Mouse (Mus musculus) neural tube, embryonic 13.5 days (tissue): Measurements from ENCODE around the gene Macrod1. TPM values are rescaled to one million over a fixed set of nuclear protein-coding genes. Genes with fewer than 3 reads are reported as not detected.
A peak's percentile ranks its signal among the peaks of the same experiment; 100 is the strongest.

Source experiments
- ATAC-seq: fragments of 200-750 bp; cut with Nextera tagmentation; 2 replicates; pipeline ENCODE4 v1.8.0; 2017; ENCODE audit warnings: low read depth, mild to moderate bottlenecking, moderate TSS enrichment, moderate library complexity
- H3K27ac ChIP-seq: fragments of 300-500 bp; sonication (generic); replicated peaks from 2 replicates; pipeline ENCODE4 v1.5.1; 2015; ENCODE audit warnings: moderate library complexity, mild to moderate bottlenecking, inconsistent platforms
- H3K27me3 ChIP-seq: fragments of 300-500 bp; sonication (generic); 2 replicates; pipeline ENCODE4 v1.6.1; 2015; ENCODE audit warnings: mild to moderate bottlenecking, inconsistent platforms
- H3K36me3 ChIP-seq: fragments of 300-500 bp; sonication (generic); 2 replicates; pipeline ENCODE4 v1.6.1; 2015; ENCODE audit warnings: mild to moderate bottlenecking, inconsistent platforms
- H3K4me1 ChIP-seq: fragments of 300-500 bp; sonication (generic); replicated peaks from 2 replicates; pipeline ENCODE4 v1.6.1; 2015; ENCODE audit warnings: inconsistent platforms
- H3K4me2 ChIP-seq: fragments of 300-500 bp; sonication (generic); 2 replicates; pipeline ENCODE4 v1.6.1; 2015; ENCODE audit warnings: inconsistent platforms, mild to moderate bottlenecking, moderate library complexity
- H3K4me3 ChIP-seq: fragments of 300-500 bp; sonication (generic); 2 replicates; pipeline ENCODE4 v1.5.1; 2015; ENCODE audit warnings: mild to moderate bottlenecking, inconsistent platforms
- H3K9ac ChIP-seq: fragments of 300-500 bp; sonication (generic); 2 replicates; pipeline ENCODE4 v1.6.1; 2015; ENCODE audit warnings: moderate library complexity, mild to moderate bottlenecking, inconsistent platforms
- H3K9me3 ChIP-seq: fragments of 300-500 bp; sonication (generic); 2 replicates; pipeline ENCODE4 v1.6.1; 2016; ENCODE audit warnings: inconsistent platforms
- WGBS: fragments of 180-500 bp; shearing (Covaris S2); methylation state at CpG from one replicate; pipeline ENCODE4 v1.1.7; 2015; 5-methylcytosine and 5-hydroxymethylcytosine counted together
- polyA plus RNA-seq: library from polyadenylated mRNA; unstranded; fragments of >200 nt; fragmentation: Nextera tagmentation; extraction: Ambion mirVana; gene quantifications from 2 replicates; pipeline ENCODE4 v1.2.1, GENCODE M21; 2015

The Macrod1 gene
- polyA plus RNA-seq, 1 experiment from 2014 or later, result 5.2 TPM

DNA sequence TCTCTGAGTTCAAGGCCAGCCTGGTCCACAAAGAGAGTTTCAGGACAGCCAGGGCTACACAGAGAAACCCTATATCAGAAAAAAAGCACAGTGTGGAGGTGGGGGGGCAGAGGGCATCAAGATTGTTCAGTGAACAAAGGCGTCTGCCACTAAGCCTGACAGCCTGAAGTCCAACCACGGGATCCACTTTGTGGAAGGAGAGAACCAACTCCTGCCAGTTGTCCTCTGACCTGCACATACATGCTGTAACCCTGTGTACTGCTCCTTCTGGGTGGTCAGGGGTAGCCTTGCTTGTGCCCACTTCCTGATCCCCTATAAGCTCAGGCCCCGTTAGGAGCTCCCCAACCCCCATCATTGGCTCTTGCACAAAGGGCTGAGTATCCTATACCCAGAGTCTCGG, 128.4 kb downstream of the Macrod1 start:
- ATAC-seq, result no peak
- Histone ChIP-seq H3K9me3 (no peaks in the 10 kb centered on the region), H3K9ac (0 out of 2 replicates have a peak overlapping the region, but pooled peaks have one; percentile 6), H3K27ac (no peak overlapping the region), H3K4me3 (no peak overlapping the region), H3K36me3 (no peaks in the 10 kb centered on the region), H3K4me2 (no peak overlapping the region), H3K4me1 (peaks cover 74% of the 10 kb centered on the region), H3K27me3 (peaks cover 77% of the 10 kb centered on the region)
- 37% methylated on average over 4 of the region's 4 CpGs for WGBS

DNA sequence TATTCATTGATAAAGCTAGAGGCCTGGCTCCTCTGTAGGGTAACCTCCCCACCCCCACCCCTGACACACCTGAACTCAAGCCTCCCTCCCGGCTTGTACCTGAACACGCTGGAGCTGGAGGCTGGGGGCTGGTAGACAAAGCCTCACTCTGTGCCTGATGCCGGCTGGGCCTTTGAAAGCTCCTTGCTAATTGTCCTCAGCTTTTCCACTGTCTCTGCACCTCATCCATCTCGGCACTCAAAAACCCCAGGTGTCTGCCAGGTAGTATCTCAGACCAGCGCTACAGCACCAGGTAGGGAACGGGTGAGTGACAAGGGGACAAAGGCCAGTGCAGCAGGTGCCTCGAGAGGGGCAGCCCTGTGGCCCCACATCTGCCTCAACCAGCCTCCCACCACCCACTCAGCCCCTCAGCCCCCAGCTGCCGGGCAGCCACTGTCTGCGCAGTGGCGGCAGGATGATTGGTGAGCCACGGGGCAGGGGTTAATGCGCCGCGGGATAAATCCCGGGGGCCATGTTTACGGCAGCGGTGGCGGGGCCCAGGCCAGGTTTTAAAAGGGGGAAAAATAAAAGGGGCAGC, 129.2 kb downstream of the Macrod1 start:
- Histone ChIP-seq H3K36me3 (no peaks in the 10 kb centered on the region), H3K4me1 (peaks cover 72% of the 10 kb centered on the region), H3K27ac (no peak overlapping the region), H3K9ac (peak overlapping the region; percentile 14; the same call in 1 of the 2 replicates), H3K27me3 (peaks cover 75% of the 10 kb centered on the region), H3K4me2 (peak overlapping the region; percentile 3; the same call in 1 of the 2 replicates), H3K4me3 (no peak overlapping the region), H3K9me3 (no peaks in the 10 kb centered on the region)
- 3% methylated on average over 18 of the region's 18 CpGs for WGBS
- no peak for ATAC-seq

DNA sequence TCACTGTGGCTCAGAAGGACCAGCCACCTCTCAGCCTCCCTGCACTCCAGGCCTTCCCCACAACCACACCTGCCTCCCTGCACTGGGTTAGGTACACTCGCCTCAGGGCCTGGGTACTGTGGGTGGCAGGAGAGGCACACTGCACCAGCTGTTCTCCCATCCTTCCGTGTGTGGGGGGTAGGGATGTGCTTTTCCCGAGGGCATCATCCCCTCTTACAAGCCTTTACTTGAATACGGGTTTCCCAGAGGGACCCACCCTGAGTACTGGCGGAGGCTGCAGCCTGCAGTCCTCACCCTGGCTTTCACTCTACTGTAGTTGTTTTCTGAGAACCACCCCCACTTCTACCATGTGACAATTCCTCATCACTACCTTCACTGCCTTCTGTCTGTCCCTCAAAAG, 130.5 kb downstream of the Macrod1 start:
- ATAC-seq, result no peak
- Histone ChIP-seq H3K27me3 (peaks cover 78% of the 10 kb centered on the region), H3K4me3 (no peak overlapping the region), H3K4me1 (peaks cover 73% of the 10 kb centered on the region), H3K4me2 (no peak overlapping the region), H3K36me3 (no peaks in the 10 kb centered on the region), H3K9me3 (no peaks in the 10 kb centered on the region), H3K27ac (no peak overlapping the region), H3K9ac (no peak overlapping the region)
- WGBS, result 34% methylated on average over 5 of the region's 5 CpGs

DNA sequence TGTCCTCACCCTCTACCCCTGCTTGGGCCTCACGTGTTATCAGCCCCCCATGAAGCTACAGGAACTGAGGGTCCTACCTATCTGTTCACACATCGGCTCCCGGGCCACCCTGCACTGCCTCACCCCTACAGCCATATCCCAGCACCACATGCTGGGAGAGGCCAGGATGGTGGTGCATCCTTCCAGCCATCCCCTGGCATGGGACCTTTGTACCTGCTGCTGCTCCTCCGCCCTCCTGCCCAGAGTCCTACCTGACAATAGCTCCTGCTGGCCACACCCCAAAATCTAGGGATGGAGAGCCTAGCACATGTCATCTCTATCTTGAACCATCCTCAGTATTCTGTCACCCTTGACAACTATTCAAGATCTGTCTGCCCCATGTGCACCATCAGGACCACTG, 132.4 kb downstream of the Macrod1 start:
- Histone ChIP-seq H3K4me2 (no peak overlapping the region), H3K4me3 (no peak overlapping the region), H3K27me3 (peaks cover 83% of the 10 kb centered on the region), H3K9ac (no peak overlapping the region), H3K9me3 (no peaks in the 10 kb centered on the region), H3K27ac (no peak overlapping the region), H3K36me3 (no peaks in the 10 kb centered on the region), H3K4me1 (peaks cover 69% of the 10 kb centered on the region)
- 71% methylated on average over 4 of the region's 4 CpGs for WGBS
- ATAC-seq, result no peak

DNA sequence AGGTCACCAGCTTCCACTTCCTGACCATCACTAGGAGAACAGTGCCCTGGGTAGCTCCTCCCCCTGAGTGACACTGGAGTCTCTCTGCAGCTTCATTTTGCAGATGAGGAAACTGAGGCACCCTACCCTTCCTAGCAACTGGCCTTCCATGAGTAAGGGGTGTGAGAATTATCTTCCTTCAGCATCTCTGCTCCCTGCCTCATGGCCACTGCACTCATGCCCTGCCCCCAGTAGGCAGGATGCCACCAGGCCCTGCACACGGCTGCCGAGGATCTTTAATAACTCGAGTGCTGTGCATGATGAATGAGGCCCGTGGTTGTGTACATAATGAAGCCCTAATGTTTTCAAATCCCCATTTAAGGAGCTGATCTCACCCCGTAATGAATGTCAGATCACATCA, 134.4 kb downstream of the Macrod1 start:
- Histone ChIP-seq H3K9ac (no peak overlapping the region), H3K4me2 (no peak overlapping the region), H3K27ac (no peak overlapping the region), H3K4me1 (peaks cover 62% of the 10 kb centered on the region), H3K4me3 (no peak overlapping the region), H3K36me3 (no peaks in the 10 kb centered on the region), H3K27me3 (peaks cover 82% of the 10 kb centered on the region), H3K9me3 (no peaks in the 10 kb centered on the region)
- 40% methylated on average over 5 of the region's 5 CpGs for WGBS
- no peak for ATAC-seq

DNA sequence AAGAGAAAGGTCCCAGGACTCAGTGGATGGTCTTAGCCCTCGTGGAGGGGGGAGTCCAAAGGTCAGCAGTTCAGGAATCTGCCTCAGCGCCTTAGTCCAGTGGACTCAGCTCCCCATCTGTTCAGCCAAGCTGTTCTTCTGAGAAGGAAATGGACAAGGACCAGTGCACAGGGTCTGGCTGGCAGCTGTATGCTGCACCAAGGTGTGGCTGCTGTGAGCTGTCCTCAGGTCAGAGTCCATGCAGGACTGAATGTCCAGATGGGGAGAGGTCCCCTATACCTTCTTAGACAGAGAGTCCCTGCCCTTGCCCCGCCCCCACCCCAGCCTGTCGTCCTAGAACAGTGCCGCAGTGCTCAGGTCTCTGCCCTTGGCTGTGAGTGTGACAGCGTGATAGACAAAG, 135.0 kb downstream of the Macrod1 start:
- no peak for ATAC-seq
- Histone ChIP-seq H3K27me3 (peaks cover 77% of the 10 kb centered on the region), H3K9me3 (no peaks in the 10 kb centered on the region), H3K4me3 (no peak overlapping the region), H3K36me3 (no peaks in the 10 kb centered on the region), H3K27ac (no peak overlapping the region), H3K4me2 (no peak overlapping the region), H3K4me1 (peaks cover 62% of the 10 kb centered on the region), H3K9ac (no peak overlapping the region)
- 46% methylated on average over 6 of the region's 6 CpGs for WGBS

DNA sequence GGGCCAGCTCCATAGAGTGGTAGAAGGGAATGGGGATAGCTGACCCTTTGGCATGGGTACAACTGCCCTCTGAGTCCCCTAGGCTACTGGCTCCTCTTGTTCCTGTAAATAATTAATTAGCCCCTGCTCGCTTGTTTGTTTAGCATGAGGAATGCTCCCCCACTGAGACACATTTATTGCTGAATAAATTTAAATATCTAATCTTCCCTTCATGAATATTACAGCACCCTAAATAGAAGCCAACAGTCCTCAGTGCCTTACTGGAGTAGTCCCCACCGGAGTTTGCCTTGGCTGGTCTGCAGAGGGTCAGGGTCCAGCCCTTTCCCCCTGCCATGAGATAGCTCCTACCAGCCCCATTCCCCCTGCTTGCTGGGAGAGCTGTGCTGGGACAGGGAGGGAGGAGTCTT, 136.0 kb downstream of the Macrod1 start:
- Histone ChIP-seq H3K27ac (peak overlapping the region; percentile 29; the same call in 1 of the 2 replicates), H3K27me3 (peaks cover 68% of the 10 kb centered on the region), H3K36me3 (peaks cover 6% of the 10 kb centered on the region; the same call in 1 of the 2 replicates), H3K4me3 (no peak overlapping the region), H3K9me3 (no peaks in the 10 kb centered on the region), H3K4me2 (no peak overlapping the region), H3K4me1 (peaks cover 59% of the 10 kb centered on the region), H3K9ac (no peak overlapping the region)
- no peak for ATAC-seq
- whole genome bisulfite sequencing, result 28% methylated on average over 2 of the region's 2 CpGs

DNA sequence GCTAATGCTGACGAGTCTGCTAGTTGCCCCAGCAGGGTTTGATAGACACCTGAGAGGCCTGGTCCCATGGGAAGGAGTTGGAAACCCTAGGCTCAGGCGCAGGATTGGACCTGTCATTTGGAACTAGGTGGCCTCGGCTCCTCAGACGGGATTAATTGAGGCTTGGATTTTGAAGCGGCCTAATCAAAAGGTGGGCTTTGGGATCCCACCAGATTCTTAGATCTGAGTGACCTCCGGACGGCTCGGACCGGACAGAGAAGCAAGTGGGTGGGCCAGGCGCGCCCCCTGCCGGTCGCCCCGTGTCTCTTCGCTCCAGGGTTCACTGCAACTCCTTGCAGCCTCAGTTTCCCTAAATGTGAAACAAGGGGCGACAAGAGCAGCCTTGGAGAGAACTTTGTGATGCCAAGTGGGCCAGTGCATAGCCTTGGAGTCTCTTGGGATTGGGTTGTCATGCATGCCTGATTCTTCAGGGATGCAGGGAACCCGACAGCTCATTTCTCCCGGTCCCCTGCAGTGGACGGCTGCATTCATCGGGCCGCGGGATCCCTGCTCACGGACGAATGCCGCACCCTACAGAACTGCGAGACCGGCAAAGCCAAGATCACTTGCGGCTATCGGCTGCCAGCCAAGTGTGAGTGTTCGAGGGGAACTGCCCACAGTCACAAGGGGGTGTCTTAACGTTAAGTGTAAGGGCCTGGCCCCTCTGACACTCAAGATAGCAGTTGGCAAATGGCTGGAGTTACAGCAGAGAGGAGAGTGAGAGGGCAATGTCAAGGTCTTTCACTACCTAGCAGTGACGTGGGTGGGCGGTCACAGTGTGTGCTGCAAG, 139.5 kb downstream of the Macrod1 start:
- H3K4me1 ChIP-seq, result peaks cover 41% of the 10 kb centered on the region
- peaks cover 41% of the 10 kb centered on the region for H3K36me3 ChIP-seq
- H3K9ac ChIP-seq, result no peak overlapping the region
- H3K9me3 ChIP-seq, result no peaks in the 10 kb centered on the region
- H3K4me2 ChIP-seq, result no peak overlapping the region
- H3K27ac ChIP-seq, result no peak overlapping the region
- peaks cover 40% of the 10 kb centered on the region for H3K27me3 ChIP-seq
- no peak for ATAC-seq
- H3K4me3 ChIP-seq, result no peak overlapping the region
- WGBS, result 15% methylated on average over 33 of the region's 33 CpGs

DNA sequence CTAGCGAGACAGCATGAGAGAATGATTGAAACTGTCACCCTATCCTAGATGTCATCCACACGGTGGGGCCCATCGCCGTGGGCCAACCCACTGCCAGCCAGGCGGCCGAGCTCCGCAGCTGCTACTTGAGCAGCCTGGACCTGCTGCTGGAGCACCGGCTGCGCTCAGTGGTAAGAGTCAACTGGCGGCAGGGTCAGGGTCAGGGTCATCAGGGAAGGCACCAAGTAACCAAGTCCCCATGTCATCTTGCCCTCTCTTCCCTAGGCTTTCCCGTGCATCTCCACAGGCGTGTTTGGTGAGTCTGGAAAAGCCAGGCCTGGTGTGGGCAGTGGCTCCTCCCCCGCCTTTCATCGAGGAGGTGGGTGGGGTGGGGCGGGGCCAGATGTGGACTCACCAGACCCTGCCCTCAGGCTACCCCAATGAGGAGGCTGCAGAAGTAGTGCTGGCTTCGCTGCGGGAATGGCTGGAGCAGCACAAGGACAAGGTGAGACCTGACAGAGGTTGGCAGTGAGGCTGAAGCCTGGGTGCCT, 140.2 kb downstream of the Macrod1 start:
- WGBS, result 13% methylated on average over 17 of the region's 17 CpGs
- peak; percentile 21; the same call in 1 of the 2 replicates for ATAC-seq

DNA sequence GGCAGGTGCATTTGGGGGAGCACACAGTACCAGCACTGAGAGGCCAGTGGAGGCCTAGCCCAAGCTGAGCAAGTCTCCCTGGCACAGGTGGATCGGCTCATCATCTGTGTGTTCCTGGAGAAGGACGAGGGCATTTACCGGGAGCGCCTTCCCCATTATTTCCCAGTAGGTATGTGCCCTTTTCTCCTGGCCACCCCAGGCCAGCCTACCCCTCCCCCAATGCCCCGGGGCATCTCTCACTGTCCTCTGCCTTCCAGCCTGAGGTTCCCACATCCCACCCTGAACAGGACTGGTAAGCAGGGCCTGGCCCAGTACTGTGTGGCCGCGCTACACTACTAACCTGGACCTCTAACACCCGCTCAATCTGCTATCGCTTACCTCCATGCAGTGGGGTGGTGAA, 140.8 kb downstream of the Macrod1 start:
- Histone ChIP-seq H3K4me1 (peaks cover 27% of the 10 kb centered on the region), H3K36me3 (peaks cover 52% of the 10 kb centered on the region), H3K9me3 (no peaks in the 10 kb centered on the region), H3K27ac (no peak overlapping the region), H3K27me3 (peaks cover 30% of the 10 kb centered on the region), H3K9ac (no peak overlapping the region), H3K4me3 (no peak overlapping the region), H3K4me2 (no peak overlapping the region)
- ATAC-seq, result peak; percentile 37; the same call in 1 of the 2 replicates
- WGBS, result 84% methylated on average over 9 of the region's 9 CpGs

More for the DNA sequence above, 140.2 kb downstream of the Macrod1 start:
- Histone ChIP-seq H3K9me3 (no peaks in the 10 kb centered on the region), H3K4me1 (peaks cover 34% of the 10 kb centered on the region), H3K9ac (no peak overlapping the region), H3K36me3 (peaks cover 48% of the 10 kb centered on the region), H3K27ac (no peak overlapping the region), H3K4me2 (no peak overlapping the region), H3K27me3 (peaks cover 33% of the 10 kb centered on the region), H3K4me3 (no peak overlapping the region)

DNA sequence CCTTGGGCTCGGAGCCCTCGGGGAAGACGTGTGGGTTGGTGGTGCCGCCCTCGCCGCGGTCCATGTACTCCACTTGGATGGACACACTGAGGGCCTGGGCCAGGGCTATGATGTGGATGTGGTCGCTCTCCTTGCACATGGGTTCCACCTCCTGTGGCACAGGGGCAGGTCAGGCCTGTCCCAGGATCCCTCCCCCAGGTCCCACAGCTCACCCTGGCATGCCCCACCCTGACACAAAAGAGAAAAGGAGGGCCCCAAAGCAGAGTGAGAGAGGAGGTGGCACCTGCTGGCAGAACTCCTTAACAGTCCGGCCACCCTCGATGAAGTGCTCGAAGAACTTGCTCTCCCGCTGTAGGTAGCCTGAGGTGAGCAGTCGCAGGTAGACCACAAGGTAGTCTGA, 142.5 kb downstream of the Macrod1 start:
- no peak overlapping the region for H3K9ac ChIP-seq
- no peak overlapping the region for H3K4me2 ChIP-seq
- WGBS, result 96% methylated on average over 13 of the region's 13 CpGs
- H3K27ac ChIP-seq, result no peak overlapping the region
- no peaks in the 10 kb centered on the region for H3K9me3 ChIP-seq
- H3K27me3 ChIP-seq, result peaks cover 16% of the 10 kb centered on the region
- no peak overlapping the region for H3K4me3 ChIP-seq
- H3K4me1 ChIP-seq, result peaks cover 24% of the 10 kb centered on the region
- peaks cover 68% of the 10 kb centered on the region for H3K36me3 ChIP-seq
- no peak for ATAC-seq

DNA sequence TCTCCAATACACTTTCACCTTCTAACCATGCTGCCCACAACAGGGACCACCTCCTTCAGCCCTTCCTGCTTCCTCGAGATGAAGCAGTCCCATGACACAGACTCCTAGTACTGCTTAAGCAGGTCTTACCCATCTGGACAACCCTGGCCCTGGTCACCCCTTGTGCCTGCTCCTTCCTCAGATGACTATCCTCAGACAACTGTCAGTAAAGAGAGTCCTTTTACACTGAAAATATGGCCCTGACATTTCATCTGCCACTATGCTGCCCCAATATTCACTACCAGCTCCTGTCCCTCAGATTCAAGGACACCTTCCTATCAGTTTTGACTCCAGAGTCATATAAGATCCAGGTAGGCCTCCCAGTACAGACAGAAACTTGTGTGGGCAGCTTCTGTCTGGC, 143.8 kb downstream of the Macrod1 start:
- peaks cover 69% of the 10 kb centered on the region for H3K36me3 ChIP-seq
- H3K27ac ChIP-seq, result no peak overlapping the region
- H3K4me2 ChIP-seq, result no peak overlapping the region
- H3K9ac ChIP-seq, result no peak overlapping the region
- H3K9me3 ChIP-seq, result no peaks in the 10 kb centered on the region
- 88% methylated on average over 1 of the region's 1 CpGs for WGBS
- H3K4me3 ChIP-seq, result no peak overlapping the region
- no peak for ATAC-seq
- H3K4me1 ChIP-seq, result peaks cover 38% of the 10 kb centered on the region
- peaks cover 7% of the 10 kb centered on the region for H3K27me3 ChIP-seq
